Mouse (Mus musculus) kidney, postnatal 14 days (tissue): Measurements from ENCODE around the gene Nkx2-1.

ENCODE experiments used
- DNase-seq: peaks from one replicate; pipeline ENCODE4 v3.0.0; 2022; ENCODE audit warnings: mixed read lengths

The Nkx2-1 gene

DNA sequence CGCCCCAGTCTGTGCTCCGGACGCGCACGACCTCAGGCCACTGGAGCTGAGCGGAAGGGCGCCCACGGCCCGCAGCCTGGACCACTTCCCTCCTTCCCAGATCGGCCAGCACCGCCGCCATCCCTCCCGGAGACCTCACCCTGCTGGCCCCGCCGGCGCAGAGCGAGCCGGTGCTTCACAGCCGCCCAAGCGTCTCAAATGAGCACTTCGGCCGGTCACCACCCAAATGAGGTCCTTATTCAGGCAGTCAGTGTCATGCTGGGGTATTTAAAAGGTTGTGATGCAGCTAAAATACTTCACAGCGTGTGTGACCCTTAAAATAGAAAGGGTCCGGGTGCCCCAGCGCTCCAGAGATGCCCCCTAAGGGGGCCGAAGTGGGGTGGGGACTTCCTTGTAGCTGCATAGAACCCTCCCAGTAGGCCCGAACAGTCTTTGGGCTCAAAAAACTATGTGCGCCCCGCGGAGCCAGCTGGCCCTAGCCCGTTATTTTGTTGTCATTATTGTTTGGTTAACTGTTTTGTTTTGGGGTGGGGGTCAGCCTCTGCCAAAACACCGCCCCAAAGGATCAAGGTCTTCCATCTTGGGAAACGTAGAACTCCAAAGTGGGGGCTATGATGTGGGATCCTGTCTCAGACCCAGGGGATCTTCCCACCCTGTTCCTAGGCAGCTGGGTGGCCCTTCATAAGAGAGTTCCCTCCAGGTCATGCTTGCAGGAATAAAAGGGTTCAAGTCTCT lies 15.4 kb downstream of the Nkx2-1 start:
- no peak for DNase-seq

DNA sequence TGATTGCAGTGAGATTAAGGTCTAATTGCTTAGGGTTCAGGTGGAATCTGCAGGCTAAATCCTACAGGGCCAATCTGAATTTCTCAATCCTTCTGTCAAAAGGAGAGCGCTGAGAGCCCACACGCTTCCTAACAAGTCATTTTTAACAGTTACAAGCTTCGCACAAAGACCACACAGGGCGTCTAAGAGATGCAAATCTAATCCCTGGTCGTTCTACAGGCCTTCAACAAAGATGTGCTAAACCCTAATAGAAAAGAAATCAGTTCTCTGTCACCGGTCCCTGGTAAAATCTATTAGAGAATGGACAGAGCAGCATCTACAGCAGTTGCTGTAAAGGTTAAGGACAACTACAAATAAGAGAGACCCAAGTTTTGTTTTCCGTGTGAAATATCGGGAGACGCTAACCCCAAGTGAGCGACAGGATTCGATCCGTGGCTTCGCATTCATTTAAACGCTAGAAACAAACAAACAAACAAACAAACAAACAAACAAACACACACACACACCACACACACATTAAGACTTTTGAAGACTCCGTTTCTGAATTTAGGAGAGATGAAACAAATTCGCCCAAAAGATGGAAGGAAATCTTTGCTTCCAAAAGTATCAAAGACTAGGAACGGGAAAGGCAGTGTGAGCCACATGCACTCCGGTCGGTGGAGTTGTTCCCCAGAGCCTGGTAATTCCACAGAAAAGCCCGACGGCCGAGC lies 16.2 kb downstream of the Nkx2-1 start:
- DNase-seq: no peak

DNA sequence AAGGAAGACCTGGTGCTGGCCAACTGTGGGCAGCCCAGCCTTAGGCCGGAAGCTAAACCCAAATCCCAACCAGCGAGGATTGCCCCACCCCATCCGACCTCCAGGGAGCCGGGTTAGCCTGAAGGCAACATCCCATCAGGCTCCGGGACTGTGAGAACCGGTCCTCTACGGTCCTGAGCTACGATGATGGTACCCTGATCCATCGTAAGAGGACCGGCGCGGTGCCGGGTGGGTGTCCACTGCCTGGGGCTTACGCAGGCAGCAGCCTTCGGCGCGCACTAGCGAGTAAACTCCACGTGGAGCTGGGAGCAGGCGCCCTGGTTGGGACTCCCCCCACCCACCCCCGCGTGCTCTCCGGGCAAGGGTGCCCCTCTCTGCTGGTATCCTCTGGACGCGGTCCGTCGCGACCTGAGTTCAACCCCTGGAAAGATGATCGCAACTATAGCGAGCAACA lies 16.9 kb downstream of the Nkx2-1 start:
- no peak for DNase-seq

DNA sequence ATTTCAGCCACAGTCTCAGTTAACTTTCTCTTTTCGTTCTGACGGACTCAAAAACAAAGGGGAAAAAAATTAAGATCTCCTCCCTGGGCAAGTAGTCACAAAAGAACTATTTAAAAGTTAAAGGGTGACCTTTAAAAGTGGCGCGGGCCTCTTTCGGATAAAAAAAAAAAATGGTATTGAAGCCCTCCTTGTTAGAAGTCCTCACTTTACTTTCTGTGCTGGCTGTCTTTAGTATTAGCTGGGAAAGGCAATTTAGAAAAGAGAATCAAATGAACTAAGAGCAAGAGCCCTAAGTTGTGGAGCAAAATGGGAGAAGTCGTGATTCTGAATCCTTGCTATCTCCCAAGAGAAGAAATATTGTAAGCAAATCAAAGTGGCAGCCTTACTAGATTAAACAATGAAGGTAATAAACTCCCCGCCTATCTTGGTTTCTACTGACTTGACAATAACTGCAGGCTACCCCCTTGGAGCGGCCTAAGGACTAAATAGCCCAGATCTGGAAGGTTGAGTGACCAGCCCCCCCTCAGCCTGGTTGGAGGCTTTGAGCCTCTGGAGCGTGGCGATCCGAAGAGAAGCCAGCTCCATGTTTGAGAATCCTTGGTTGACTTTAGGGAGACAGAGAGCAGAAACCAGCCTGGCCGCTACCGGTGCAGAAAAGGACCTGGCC lies 17.5 kb downstream of the Nkx2-1 start:
- no peak for DNase-seq

DNA sequence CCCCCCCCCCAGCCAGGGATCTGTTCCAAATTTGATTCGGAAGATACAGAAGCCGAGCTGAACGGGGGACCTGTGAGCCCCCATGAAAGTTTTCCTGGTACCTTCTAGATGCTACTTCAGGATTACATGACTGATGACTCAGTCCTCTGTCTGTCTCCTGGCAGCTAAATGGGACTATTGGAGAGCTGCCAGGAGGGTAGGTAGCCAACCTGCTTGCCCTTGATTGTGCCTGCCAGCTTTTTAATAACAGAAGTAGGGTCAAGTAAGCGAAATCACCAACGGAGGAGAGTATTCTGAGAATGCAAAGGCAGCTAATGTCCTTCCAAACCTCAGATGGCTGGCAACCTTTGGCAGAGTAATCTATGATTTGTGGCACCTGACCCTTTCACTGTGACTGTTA lies 18.5 kb downstream of the Nkx2-1 start:
- DNase-seq: no peak

DNA sequence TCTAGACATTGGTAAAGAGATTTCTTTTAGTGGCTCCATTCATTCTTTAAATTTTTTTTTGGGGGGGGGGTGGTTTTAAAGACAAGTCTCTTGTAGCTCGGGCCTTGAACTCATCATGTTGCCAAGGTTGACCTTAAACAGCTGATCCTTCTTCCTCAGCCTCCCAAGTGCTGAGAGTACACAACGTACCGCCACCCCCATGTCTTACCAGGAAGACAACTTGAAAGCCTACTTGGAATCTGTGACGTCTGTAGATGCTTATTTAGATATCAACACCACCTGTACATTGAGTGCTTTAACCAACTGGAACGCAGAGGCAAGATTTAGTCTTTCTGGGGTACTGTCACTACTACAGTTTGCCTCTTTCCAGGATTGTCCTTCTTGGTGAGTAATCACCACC lies 21.9 kb downstream of the Nkx2-1 start:
- no peak for DNase-seq

DNA sequence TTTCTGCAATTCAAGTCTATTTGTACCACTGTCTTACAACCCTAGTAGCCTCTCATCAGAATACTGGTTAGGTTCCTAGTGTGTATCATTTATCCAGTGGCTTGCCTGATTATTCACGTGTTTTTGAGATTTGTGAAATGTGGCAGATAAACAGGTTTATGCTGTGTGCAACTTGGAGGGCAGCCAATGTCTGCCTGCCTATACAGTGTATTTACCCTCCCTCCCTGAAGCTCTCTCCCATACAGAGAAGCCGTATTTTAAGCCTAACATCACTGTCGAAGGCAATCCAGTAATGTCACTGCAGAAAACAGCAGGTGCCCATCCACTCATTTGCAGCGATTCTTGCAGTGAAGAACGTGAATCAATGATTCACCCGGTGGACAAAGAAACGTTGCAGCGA lies 28.3 kb downstream of the Nkx2-1 start:
- DNase-seq: no peak

DNA sequence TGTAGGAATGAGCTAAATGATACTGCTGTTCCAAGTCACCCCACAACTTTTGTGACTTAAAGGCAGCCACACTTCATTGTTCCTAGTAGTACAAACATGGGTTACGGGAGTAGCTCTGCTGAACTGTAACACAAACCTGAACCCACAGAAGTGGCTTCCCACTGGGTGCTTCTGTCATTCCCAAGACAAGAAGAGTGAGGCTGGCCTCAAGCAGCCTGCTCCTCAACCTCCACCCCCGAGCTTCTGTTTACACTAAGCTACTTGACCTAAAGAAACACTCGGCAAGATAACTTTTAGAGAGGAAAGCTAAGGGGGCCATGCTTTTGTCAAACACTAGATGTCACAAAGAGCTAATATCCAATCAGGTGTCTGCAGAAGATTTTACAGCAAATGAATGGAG lies 49.7 kb downstream of the Nkx2-1 start:
- DNase-seq: no peak

DNA sequence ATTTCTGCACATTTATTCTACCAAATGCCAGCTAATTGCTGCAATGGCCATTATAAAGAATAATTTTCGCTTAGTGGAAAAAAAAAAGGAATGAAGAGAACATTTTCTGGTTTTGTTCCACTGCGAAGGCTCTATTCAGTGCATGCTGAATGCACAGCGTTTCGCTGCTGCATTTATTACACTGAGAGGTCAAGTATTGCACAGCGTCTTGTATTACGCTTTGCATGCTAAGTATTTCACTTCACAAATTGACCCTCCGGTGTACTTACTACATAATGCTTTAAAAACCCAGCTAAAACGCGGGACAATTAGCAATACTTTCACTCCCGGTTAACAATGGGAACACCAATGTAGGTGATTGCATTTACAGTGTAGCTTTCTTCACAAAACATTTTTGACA lies 54.1 kb downstream of the Nkx2-1 start:
- no peak for DNase-seq
